Mouse (Mus musculus): ENCODE results near the gene Copg2.
"Not testable (repeated sequence)": the region's sequence is repeated elsewhere in the genome, so short reads cannot be mapped to it uniquely, and the experiment has no call there.

The Copg2 gene

DNA sequence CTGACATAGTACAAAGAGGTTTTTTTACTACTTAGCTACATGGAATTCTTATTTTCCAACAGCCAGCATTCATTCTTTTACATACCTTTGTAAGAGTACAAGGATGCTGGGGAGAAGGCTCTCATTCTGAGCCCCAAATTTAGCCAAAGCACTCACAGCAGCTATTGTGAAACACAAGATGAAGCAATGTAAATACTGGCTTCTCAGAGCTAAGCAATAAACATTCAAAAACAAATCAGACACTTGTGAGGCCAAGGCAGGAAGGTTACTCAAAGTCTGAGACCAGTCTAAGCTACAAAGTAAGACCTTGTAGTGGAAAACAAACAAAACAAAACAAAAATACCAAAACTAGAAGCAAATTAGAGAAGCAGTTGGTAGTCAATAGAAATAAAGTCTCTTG, 83.0 kb downstream of the Copg2 start:
- peak; percentile 10 for DNase-seq (ENCODE audit: low read depth)

DNA sequence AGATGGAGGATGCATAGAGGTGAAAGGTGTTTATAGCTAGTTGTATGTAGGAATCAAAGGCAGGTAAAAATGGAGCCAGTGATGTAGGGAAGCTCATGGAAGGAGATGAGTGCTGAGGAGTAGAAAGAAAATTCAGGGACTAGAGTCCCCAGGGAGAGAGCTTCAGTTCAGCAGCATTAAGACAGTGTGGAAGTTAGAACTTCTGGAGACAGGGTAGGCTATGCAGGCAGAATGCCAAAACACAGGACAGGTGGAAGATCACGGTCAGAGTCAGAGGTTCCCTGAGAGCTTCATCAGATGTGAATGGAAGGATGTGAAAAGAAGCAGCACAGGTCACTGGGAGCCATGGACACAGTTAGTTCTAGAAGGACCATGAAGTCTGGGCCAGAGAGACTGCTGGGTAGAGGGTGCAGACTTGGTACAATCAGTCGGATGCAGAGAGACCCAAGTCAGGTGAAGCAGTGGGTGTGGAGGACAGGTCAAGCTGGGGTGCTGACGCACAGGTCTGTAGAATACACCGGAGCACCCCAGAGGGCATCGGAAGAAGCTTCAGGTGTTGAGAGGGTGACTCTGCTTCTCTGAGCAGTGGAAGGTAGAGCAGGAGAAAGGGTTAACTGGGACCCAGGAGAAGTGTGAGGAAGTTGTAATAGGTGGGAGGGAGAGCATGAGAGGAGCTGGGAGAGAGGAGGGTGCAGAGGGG, 91.4 kb downstream of the Copg2 start:
- no peak for DNase-seq (ENCODE audit: low read depth)

DNA sequence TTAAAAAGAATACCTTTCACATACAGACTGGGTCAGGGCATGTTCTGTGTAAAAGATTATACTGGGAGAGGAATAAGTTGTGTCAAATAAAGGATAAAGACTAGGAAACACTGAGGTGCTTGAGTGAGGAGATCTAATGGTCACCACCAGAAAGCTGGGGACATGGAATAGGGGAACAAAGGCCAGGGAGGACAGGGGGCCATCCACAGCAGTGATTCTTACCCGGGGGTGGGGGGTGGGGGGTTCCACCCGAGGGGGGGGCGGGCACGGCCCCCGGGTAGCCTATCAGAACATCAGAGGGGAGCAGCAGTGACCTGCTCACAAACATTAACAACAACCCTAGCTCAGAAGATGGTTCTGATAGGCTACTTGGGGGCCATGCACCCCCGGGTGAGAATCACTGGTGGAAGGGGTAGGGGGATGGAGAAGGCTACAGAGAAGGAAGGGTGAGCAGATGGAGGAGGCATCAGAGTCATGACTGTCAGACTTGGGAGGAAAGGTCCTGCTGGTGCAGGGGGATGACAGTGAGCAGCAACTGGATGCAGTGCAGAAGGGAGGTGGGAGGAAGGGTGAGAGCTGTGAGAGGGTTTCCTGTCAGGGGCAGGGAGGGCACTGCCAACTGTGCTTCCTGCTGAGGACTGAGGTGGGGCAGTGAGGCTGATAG, 92.1 kb downstream of the Copg2 start:
- DNase-seq (ENCODE audit: low read depth), result peak; percentile 44

DNA sequence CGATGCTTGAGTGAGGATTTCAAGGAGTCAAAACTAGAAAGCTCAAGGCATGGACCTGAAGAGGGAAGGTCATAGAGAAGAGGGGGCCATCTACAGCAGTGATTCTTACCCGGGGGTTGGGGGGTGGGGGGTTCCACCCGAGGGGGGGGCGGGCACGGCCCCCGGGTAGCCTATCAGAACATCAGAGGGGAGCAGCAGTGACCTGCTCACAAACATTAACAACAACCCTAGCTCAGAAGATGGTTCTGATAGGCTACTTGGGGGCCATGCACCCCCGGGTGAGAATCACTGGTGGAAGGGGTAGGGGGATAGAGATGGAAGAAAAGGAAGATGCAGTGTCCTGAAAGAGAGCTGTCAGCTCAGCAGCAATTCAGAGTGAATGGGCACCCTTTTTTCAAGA, 93.7 kb downstream of the Copg2 start:
- not testable (repeated sequence) for DNase-seq (ENCODE audit: low read depth)

DNA sequence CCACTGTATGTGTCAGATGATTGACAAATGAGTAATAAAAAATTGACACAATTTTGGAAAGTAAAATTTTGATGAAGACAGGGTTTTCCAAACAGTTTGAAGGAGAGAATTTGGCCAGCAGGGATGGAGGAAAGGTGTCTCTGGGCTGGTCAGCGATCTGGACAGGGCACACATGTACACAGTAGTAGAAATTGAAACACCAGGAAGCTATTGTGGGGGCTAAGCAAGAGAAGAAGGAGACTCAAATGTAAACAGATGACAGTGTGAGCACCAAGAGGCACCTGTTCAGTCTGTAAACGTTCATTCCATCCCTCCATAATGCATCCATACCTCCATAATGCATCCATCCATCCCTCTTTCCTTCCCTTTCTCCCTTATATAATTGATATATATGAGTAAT, 145.4 kb downstream of the Copg2 start:
- DNase-seq (ENCODE audit: low read depth), result no peak

DNA sequence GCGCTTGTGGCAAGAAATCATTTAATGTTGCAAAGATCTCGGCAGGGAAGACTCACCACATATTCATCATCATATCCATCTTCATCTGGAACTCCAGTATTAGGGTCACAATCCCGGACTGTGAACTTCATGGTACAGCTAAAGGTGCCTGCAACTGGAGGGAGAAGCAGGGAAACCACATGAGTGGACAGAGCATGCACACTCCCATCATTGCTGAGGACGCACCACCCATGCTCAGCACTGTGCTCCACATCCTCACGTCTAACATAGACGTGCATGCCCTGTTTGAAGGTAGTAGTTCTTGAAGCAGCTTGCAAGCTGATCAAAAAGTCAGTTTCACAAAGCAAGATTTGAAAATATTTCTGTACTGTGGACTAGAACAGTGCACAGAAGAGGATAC, 146.1 kb downstream of the Copg2 start:
- no peak for DNase-seq (ENCODE audit: low read depth)

DNA sequence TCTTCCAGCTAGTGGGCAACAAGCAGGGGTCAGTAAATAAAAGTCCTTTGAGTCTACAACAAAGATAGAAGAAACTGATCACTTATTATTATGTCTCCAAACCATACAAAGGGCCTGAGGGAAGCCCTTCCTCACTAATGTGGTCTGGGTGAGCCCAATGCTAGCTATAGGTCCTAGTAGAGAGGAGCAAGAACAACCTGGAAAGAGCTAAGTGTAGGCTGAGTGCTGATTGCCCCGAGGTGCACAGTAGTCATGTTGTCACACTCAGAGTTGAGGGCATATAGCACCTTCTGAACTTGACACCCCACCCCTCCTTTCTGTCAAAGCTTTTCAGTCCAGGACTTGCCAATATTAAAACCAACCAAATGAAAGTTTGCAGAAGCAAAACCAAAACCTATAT, 146.7 kb downstream of the Copg2 start:
- DNase-seq (ENCODE audit: low read depth), result no peak

DNA sequence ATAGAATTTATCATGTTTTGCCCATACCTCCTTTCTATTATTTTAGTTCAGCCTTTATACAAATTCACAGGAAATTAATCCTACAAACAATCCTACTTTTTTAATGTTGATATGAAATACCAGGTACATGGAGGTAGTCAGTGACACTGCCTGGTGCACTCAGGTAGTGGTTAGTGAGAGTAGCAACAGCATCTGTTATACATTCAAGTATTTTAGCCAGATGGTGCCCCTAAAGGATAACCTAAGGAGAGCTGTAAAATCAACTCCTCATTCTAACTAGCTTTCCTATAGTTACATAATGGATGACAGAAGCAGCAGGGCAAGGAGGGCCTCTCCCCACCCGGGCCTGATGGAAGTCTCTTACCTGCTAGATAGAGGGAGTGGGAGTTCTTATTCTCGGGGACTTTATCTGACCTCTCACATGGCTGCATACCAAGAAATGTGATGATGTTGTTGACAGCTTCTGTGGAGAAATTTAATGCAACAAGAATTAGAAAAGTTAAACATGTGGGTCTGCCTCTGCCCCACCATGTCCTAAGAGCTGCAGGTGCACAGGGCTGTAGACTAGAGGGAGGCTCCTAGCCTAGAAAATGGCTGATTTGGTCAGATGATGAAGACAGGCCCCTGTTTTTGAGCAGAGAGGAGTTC, 147.4 kb downstream of the Copg2 start:
- DNase-seq (ENCODE audit: low read depth), result no peak

DNA sequence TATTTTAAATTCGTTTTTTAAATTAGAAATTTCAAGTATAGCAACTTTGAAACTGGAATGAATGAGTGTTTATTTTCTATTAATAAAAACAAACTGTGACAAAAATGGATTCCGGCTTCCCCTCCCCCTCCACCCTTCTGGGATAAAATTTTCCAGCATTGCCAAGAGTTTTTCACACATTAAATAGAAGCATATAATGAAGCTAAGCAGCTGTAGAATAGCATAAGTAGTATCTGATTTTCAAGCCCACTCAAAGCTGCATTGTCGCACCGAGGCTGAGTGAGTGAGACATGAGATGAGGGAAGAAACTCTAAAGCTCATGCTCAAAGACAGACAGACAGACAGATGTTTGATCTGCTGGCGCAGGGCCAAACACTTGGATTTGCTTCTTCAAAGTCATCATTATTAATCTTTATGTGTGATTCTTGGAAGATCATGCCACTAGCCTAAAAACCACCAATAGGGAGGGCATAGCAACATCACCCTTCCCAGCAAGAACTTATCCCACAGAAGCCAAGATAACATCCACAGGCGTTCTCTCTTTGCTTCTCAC, 148.2 kb downstream of the Copg2 start:
- DNase-seq (ENCODE audit: low read depth), result no peak

DNA sequence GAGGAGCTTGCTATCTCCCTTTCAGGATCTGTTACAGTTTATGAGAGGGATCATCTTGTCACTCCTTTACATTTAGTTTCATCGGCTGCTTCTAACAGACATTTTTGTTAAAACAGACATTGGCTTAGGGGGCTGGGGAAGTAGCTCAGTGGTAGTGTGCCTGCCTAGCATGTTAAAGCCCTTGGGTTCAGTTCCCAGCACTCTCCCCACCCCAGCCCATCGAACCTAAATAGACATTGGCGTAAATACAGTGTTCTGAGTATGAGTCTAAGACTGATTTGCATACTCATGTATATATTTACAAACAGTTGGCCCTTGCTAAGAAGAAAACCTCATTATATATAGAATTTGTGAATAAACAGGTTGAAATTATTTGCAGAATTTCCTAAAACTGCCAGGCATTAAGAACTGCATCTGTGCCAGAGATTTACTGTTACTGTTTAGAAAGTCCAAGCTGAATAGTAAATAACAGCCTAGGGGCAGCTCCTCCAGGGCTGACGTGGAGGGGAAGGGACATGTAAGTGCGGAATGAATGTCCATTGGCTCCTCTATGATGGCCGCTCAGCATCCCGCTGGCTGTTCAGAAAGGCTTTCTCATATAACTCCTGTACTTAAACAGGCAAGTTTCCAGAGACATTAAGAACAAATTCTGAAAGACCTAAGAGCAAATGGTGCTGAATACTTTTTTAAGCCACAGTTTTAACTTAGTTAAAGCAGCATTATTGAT, 148.8 kb downstream of the Copg2 start:
- DNase-seq (ENCODE audit: low read depth), result no peak

DNA sequence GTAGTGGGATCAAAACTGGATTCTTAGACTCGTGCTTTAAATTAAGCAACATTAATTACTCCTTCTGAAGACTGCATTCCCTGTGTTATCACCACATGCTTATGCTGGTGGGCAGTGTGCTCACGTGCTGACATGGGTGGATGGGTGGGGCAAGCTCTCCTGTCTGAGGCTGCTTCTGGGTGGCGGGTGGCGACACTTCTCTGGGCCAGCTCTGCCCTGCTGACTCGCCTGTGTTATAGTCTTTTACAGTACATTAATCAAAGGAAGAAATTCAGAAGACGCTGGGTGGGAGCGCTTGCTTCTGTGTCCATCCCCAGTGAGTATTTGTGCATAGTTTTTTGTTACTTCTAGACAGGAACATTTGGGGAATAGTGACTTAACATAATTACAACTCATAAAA, 151.0 kb downstream of the Copg2 start:
- no peak for DNase-seq (ENCODE audit: low read depth)

DNA sequence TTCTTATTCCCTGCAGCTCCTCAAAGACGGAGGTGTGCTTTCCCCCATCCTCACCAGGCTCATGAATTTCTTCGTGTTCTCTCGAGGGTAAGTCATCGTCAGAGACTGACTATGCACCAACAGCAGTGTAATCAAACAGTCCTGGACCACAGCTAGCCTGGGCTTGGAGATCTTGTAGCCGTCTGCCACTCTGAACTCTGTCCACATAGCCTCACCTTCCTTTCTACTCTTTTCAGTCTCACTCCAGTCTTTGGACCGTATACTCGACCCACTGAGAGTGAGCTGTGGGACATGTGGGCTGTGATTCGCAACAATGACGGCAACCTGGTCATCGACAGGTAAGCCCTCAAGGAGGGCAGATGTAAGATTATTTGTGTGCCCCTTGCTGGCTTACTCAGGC, 151.7 kb downstream of the Copg2 start:
- DNase-seq (ENCODE audit: low read depth), result no peak

DNA sequence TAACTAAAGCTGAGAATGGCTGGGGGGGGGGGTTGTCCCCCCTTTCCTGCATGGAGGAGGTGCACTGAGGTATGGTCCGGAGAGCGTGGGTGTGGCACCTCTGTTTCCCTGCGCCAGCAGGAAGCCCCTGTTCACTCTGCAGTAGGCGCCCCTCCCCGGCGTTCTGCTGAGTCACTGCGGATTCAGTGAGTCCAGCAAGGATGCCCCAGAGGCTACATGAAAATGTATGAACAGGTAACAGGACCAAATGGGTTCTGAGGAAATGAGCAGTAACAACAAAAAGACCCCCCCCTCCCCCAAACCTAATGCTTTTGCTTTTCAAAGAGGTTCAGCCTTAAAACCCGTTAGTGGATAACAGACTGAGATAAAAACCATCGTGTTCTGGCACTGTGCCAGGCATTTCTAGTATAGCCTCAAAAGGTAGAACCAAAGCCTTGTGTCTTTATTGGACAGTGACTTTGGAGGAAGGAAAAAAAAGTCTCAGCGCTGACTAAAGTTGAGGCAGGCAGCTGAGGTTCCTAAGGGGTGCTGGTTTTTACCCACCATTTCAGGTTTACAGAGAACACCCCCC, 157.3 kb downstream of the Copg2 start:
- peak; percentile 19 for DNase-seq (ENCODE audit: low read depth)

DNA sequence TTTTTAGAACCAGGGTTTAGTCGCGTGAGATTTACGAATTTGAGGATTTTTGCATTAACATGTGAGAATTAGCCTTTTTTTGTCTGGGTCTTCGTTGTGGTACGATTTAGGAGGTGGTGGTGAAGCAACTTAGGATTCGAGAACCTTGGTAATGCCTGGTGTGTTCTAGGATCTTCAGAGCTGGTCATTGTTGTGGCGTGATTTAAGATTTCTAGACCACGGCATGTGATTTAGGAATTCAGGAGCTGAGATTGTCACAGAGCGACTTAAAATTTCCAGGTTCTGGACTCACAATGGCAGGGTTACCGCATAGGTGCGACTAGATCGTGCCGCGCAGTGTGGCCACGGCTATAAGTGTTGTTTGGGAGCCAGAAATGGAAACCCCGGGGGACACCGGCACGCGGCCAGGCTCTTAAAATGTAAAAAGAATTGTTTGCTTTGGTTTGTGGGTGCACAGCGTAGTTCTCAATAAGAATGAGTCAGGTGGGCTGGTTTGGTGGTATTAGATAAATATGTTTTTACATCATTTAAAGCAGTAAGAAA, 158.1 kb downstream of the Copg2 start:
- no peak for DNase-seq (ENCODE audit: low read depth)

DNA sequence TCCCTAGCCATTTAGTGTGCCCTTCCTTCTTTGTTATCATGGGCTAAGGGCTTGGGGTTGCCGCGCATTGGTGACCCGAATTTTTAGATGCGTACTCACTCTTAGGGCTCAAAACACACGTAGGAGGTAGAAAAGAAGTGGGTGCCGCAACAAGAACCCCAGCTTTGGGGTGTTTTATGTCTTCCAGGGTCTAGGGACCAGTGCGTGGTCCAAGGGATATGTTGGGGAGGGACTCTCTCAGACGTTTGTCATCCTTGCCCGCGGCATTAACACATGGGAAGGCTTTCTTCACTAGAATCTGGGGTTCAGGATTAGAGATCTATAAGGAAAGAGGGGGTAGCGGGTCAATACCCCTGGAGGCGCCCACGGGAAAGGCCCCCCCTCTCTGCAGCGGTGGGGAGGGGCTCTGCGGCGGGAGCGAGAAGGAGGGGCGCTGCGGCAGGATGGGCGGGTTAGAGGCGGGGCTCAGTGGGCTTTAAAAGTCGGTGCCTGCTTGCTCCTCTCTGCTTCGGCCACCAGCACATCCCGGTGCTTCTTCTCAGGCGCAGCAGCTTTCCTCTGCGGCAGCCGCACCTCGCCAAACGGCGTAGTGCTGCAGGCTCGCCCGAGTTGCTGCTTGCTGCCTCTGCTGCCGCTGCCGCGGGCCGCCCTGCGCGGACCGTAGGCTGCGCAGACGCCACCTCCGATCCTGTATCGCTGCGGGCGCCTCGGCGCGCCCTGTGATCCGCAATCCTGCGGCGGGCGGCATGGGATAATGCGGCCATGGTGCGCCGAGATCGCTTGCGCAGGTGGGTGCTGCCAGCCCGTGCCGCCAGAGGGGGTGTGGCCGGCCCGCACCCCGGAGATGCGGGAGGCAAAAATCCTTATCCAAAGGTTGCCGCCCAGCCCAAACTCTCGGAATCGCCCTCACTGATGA, 158.8 kb downstream of the Copg2 start:
- no peak for DNase-seq (ENCODE audit: low read depth)

DNA sequence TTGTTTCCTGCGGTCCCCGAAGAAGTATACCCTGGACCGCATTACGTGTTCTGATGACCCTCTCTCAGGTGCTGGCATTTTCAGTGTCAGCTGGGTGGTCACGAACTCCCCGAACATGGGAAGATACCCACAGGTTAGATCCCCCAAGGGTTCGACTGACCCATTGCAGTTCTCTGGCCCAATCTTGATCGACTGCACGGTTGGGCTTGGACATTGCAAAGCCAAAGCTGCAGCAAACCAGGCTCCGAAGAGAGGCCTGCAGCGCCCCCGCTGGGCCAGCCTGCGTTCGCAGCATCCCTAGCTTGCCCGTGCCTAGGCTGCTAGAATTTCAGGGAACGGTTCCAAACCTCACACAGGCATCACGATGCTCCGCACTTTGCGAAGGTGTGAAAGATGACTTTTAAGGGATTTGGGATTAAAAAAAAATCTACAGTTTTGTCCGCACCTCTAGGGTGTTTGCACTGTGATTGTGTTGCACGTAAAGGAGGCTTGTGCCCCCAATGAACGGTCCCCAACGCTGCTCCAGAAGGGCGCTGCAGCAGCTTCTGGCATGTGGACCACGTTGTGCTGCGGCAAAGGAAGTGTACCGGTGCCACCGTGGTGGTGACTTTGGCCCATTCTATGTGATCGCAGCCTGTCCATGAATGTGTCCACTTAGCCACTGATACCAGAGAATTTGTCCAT, 159.6 kb downstream of the Copg2 start:
- DNase-seq (ENCODE audit: low read depth), result no peak

DNA sequence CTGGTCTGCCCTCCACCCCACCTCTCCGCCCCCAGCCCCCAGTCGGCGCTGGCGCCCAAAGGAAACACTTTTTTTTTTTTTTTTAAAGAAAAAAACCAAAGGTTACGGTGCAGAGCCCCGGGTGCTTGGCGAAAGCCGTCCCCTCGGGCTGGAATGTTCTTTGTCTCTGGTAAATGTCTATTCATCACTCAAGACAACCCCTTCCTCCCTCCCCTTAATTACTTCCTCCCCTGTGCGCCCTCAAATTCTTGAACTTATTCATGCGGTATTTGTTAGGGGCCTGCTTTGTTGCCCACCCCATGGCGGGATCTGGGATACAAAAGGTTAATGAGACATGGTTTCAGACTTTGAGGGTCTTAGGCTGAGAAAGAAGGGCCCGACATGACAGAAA, 160.2 kb downstream of the Copg2 start:
- DNase-seq (ENCODE audit: low read depth), result no peak

DNA sequence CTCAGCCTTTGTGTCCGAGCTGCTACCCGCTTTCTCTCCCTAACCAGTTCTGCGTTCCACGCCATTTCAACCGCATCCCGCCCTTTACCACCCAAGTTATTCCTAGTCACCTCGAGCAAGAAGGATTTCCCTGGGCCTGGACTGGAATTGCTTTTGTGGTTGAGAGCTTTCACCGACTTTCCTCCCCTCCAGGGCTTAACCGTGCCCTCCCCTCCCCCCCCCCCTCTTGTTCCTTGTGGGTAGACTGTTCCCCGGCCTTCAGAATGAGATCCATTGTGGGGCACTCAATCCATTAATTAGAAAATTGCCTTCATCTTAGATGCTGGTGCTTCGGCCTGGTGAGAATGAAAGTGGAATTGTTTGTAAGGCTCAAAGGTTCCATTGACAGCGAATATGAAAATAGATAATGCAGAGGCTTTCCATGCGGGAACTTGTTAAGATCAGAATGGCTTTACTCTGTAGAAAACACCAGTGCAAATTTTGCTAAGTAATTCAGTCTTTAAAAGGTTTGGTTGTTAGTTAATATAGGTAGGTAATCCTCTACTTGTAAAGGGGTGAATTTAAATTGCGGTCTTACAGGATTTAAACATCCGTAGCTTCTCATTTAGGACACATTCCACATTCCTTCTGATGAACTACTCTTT, 160.7 kb downstream of the Copg2 start:
- DNase-seq (ENCODE audit: low read depth), result no peak

DNA sequence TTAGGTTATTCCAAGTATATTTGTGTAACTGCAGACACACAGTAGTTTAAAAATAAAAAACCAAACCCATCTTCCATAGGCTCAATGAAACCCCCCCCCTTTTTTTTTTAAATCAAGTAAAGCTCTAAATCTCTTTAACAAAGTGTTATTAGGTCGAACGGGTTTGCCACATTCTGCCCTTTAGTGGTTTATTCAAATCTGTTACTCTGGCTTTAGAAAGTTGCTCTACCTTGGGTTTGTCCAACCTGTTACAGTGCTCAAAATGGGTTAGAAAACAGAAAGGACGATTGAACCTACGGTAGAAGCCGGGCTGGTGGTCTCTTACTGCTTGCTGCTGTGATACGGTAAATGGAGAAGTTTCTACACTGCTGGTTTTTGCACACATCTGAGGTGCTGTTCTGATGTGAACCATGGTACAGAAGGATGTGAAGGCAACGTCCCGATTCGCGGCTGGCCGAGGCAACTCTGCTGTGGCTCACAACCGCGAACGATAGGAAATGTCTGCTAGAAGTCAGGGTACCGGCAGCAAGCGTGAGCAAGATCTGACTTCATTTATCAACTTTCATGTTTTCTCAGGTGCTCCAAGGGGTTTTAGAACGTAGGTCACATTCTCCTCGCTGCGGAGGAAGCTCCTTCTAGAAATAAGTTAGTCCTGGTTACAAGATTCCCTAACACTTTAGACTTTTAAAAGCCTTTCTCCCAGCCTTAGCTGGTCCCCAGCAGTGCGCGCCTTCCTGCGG, 161.4 kb downstream of the Copg2 start:
- DNase-seq (ENCODE audit: low read depth), result no peak
